Mouse (Mus musculus) forebrain, embryonic 16.5 days (tissue): ENCODE measurements around the gene Add3. TPM values are rescaled to one million over a fixed set of nuclear protein-coding genes. Genes with fewer than 3 reads are reported as not detected.

Source experiments
- ATAC-seq: fragments of 200-750 bp; cut with Nextera tagmentation; 2 replicates; pipeline ENCODE4 v1.8.0; 2017; ENCODE audit warnings: mild to moderate bottlenecking, moderate library complexity
- H3K27ac ChIP-seq: fragments of 300-500 bp; sonication (generic); 2 replicates; pipeline ENCODE4 v1.5.1; 2014; ENCODE audit warnings: low read length, control low read depth
- H3K27me3 ChIP-seq: fragments of 300-500 bp; sonication (generic); replicated peaks from 2 replicates; pipeline ENCODE4 v1.6.1; 2014; ENCODE audit warnings: low read length; ENCODE audit not compliant: control insufficient read depth, insufficient read depth
- H3K36me3 ChIP-seq: fragments of 300-500 bp; sonication (generic); 2 replicates; pipeline ENCODE4 v1.6.1; 2014; ENCODE audit not compliant: control insufficient read depth, insufficient read depth
- H3K4me1 ChIP-seq: fragments of 300-500 bp; sonication (generic); replicated peaks from 2 replicates; pipeline ENCODE4 v1.6.1; 2014; ENCODE audit warnings: low read length; ENCODE audit not compliant: control insufficient read depth, insufficient read depth
- H3K4me2 ChIP-seq: fragments of 300-500 bp; sonication (generic); 2 replicates; pipeline ENCODE4 v1.6.1; 2014; ENCODE audit warnings: mild to moderate bottlenecking, low read length, control low read depth
- H3K4me3 ChIP-seq: fragments of 300-500 bp; sonication (generic); replicated peaks from 2 replicates; pipeline ENCODE4 v1.5.1; 2014; ENCODE audit warnings: mild to moderate bottlenecking, low read length, control low read depth
- H3K9ac ChIP-seq: fragments of 300-500 bp; sonication (generic); replicated peaks from 2 replicates; pipeline ENCODE4 v1.6.1; 2014; ENCODE audit warnings: low read depth, low read length, control low read depth
- H3K9me3 ChIP-seq: fragments of 300-500 bp; sonication (generic); 2 replicates; pipeline ENCODE4 v1.6.1; 2016; ENCODE audit warnings: low read length; ENCODE audit not compliant: control insufficient read depth
- WGBS: fragments of 180-500 bp; shearing (Covaris S2); extraction: QIAGEN DNeasy Blood & Tissue Kit; methylation state at CpG from one replicate; pipeline ENCODE4 v1.1.7; 2014; 5-methylcytosine and 5-hydroxymethylcytosine counted together
- polyA plus RNA-seq: library from polyadenylated mRNA; unstranded; fragments of >200 nt; fragmentation: Nextera tagmentation; extraction: Ambion mirVana; gene quantifications from 2 replicates; pipeline ENCODE4 v1.2.1, GENCODE M21; 2015

The Add3 gene
- polyA plus RNA-seq, 1 experiment from 2014 or later, result 30.6 TPM

DNA sequence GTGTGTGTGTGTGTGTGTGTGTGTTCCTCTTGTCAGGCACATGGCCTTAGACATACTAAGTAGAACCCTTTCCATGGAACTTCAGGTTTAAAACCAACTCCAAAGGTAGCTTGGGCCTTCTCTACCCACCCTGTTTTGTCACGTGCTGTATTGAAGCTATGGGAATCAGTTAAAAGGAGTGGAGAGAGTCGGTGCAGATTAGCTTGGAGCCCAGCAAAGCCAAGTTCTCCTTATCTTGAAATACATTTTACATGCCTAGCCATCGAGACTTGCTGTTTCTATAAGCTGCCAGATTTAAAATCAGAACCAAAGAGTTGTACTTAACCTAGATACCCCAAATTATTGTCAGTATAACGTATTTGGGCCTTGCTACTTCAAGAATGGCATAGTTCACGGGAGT is 44.7 kb downstream of the Add3 start:
- H3K9me3 ChIP-seq, result no peaks in the 10 kb centered on the region
- 83% methylated on average over 5 of the region's 5 CpGs for WGBS
- H3K4me3 ChIP-seq, result no peak overlapping the region
- H3K9ac ChIP-seq, result no peak overlapping the region
- no peak for ATAC-seq
- H3K27me3 ChIP-seq, result no peaks in the 10 kb centered on the region
- H3K4me1 ChIP-seq, result peaks cover 8% of the 10 kb centered on the region; the same call in 1 of the 2 replicates
- no peaks in the 10 kb centered on the region for H3K36me3 ChIP-seq
- H3K27ac ChIP-seq, result no peak overlapping the region
- H3K4me2 ChIP-seq, result no peak overlapping the region

DNA sequence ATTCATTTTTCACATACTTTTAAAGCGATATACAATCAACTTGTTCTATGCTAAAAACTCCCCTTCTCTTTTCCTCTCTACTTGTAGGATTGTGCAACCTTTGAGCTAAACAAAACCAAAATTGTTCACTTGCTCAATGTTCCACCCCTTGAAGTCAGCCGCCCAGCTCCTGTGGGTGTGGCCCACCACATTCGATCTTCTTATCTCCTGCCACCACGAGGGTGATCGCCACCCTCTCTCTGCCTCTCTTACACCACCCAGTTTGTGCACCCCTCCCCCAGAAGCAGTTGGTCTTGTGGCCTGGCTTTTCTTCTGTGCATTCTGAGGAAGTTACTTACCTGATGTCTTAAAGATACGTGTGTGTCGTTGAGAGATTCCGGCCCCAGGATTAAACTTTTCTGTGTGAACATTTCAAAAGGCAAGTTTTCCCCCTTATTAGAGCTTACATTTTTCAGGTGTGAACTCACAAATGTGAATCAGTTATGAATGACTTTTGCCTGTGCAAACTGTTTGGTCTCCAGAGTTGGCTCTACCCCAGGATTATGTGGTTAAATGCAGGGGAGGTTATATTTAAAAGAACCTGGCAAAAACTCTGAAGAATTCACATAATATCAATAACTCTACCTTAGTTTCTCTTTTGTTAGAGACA is 45.4 kb downstream of the Add3 start:
- Histone ChIP-seq H3K9ac (no peak overlapping the region), H3K4me2 (no peak overlapping the region), H3K9me3 (no peaks in the 10 kb centered on the region), H3K27ac (no peak overlapping the region), H3K4me3 (no peak overlapping the region), H3K27me3 (no peaks in the 10 kb centered on the region), H3K4me1 (peaks cover 8% of the 10 kb centered on the region; the same call in 1 of the 2 replicates), H3K36me3 (no peaks in the 10 kb centered on the region)
- ATAC-seq, result no peak
- 69% methylated on average over 8 of the region's 8 CpGs for whole genome bisulfite sequencing

DNA sequence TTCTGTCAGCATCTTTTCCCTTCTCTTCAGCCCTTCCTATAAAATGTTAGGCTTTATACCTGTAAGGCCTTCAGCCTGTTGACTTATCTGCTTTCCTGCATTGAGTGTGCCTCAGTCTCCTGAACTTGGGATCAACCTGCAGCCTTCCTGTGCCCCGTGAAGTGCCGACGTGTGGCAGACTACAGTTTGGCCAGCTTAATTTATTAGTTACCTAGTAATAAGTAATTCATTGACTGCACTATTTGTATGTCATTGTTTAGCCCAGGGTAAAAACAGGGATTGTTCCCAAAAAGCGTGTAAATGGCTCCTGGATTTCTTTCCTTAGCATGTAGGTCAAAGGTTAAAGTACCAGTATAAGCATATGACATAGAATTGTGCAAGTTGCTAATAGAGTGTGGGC is 46.2 kb downstream of the Add3 start:
- Histone ChIP-seq H3K36me3 (no peaks in the 10 kb centered on the region), H3K9ac (no peak overlapping the region), H3K27me3 (no peaks in the 10 kb centered on the region), H3K4me3 (no peak overlapping the region), H3K4me2 (no peak overlapping the region), H3K27ac (no peak overlapping the region), H3K4me1 (peaks cover 4% of the 10 kb centered on the region; the same call in 1 of the 2 replicates), H3K9me3 (no peaks in the 10 kb centered on the region)
- ATAC-seq, result no peak
- 81% methylated on average over 4 of the region's 4 CpGs for WGBS

DNA sequence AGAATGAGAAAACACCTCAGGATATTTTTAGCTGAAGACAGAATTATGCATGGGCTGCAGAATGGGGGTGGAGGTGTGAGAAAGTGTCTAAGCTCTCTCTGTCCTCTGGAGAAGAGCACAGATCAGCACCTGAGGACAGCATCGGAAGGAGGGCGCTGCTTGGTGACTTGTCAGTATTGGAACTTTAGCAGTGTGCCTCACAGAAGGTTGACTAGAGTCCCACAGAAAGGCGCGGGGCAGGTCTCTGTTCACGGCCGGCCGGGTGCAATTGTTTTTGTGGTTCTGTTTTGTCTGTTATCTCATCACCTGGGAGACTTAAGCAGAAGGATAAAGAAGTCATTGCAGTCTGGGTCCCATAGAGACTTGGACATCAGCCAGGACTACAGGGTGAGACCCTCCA is 47.3 kb downstream of the Add3 start:
- Histone ChIP-seq H3K27me3 (no peaks in the 10 kb centered on the region), H3K9me3 (no peaks in the 10 kb centered on the region), H3K27ac (no peak overlapping the region), H3K4me3 (no peak overlapping the region), H3K4me1 (0 out of 2 replicates have a peak, but pooled peaks cover 2% of the 10 kb centered on the region), H3K36me3 (no peaks in the 10 kb centered on the region), H3K4me2 (no peak overlapping the region), H3K9ac (no peak overlapping the region)
- WGBS, result 65% methylated on average over 7 of the region's 7 CpGs
- no peak for ATAC-seq

DNA sequence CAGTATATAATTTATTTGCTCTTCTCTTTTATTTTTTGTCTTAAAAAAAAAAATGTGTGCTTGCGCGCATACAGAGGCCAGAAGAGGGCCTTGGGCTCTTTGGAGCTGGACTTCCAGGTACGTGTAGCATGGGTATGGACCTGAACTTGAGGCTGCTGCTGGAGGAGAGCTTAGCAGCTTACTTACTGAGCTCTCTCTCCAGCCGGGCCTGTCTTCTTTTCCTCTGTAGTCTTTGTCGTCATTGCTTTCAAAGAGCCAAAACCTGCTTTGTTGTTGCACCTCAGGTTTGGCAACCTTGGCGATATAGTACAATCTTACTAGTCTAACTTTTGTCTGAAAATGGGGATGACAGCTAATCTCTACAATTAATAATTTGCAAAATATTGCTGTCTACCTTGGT is 47.9 kb downstream of the Add3 start:
- 75% methylated on average over 6 of the region's 6 CpGs for WGBS
- no peaks in the 10 kb centered on the region for H3K27me3 ChIP-seq
- no peak overlapping the region for H3K4me2 ChIP-seq
- H3K36me3 ChIP-seq, result no peaks in the 10 kb centered on the region
- H3K4me3 ChIP-seq, result no peak overlapping the region
- H3K27ac ChIP-seq, result no peak overlapping the region
- no peaks in the 10 kb centered on the region for H3K9me3 ChIP-seq
- no peak overlapping the region for H3K9ac ChIP-seq
- no peak for ATAC-seq
- 0 out of 2 replicates have a peak, but pooled peaks cover 2% of the 10 kb centered on the region for H3K4me1 ChIP-seq

DNA sequence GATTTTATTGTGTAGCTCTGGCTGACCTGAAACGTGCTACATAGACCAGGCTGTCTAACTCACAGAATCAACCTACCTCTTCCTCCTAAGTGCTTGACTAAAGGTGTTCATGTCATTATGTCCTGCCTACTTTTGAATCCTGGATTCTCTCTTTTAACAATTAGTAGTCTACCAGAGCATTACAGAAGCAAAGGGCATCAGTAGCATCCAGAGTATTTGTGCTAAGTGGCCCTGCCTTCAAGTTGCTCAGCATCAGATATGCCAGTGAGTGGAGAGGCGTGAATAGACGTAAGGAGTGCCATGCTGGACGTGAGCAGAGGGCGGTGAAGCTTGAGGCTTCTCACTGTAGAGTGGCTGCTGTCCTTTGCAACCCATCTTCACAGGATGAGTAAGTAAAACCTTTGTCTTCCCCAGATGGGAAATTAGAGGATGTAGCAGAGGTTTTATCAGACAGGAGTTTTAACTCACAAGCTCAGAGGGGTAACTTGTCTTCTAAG is 48.5 kb downstream of the Add3 start:
- no peak overlapping the region for H3K4me2 ChIP-seq
- H3K4me1 ChIP-seq, result 0 out of 2 replicates have a peak, but pooled peaks cover 2% of the 10 kb centered on the region
- no peak for ATAC-seq
- H3K9ac ChIP-seq, result no peak overlapping the region
- no peaks in the 10 kb centered on the region for H3K27me3 ChIP-seq
- no peaks in the 10 kb centered on the region; the same call in 1 of the 2 replicates for H3K36me3 ChIP-seq
- H3K27ac ChIP-seq, result no peak overlapping the region
- WGBS, result 89% methylated on average over 5 of the region's 5 CpGs
- no peak overlapping the region for H3K4me3 ChIP-seq
- H3K9me3 ChIP-seq, result no peaks in the 10 kb centered on the region

DNA sequence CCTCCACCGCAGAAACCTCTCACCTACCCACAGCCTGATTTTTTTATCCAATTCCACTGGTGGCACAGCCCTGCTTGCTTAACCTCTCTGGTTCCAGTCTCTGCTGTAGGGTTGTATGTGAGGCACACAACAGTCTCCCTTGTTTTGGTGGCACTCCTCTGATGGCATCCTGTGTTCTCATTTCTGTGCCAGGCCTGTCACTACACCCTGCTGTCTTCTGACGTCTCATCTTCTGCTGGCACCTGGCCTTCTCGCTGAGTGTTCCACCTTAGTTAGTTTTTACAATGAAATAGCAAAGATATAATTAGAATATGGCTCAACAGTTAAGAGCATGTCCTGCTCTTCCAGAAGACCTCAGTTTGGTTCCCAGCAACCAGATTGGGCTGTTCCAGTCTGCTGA is 49.5 kb downstream of the Add3 start:
- Histone ChIP-seq H3K36me3 (no peaks in the 10 kb centered on the region; the same call in 1 of the 2 replicates), H3K27me3 (no peaks in the 10 kb centered on the region), H3K9me3 (no peaks in the 10 kb centered on the region), H3K4me2 (no peak overlapping the region), H3K4me3 (no peak overlapping the region), H3K9ac (no peak overlapping the region), H3K4me1 (peaks cover 7% of the 10 kb centered on the region; the same call in 1 of the 2 replicates), H3K27ac (no peak overlapping the region)
- ATAC-seq, result no peak
- WGBS, result 82% methylated on average over 3 of the region's 3 CpGs

DNA sequence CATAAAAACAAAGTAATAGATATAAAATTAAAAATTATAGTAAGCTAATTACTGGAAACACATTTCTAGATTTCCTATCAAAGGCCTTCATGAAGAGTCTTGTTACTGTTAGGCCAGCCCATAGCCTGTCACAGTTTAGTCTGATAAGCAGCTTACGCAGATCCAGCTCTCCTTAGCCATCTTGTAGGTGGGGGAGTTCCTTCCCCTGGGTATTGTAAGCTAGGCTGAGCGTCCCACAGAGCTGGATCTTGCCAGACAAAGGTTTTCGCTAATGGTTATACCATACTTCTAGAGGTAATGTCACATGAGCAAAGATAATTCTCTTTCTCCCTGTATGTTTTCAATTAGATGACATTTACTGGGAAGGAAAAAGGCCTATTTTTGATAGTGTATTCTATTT is 50.0 kb downstream of the Add3 start:
- Histone ChIP-seq H3K27me3 (no peaks in the 10 kb centered on the region), H3K36me3 (no peaks in the 10 kb centered on the region; the same call in 1 of the 2 replicates)
- WGBS, result 78% methylated on average over 3 of the region's 3 CpGs

DNA sequence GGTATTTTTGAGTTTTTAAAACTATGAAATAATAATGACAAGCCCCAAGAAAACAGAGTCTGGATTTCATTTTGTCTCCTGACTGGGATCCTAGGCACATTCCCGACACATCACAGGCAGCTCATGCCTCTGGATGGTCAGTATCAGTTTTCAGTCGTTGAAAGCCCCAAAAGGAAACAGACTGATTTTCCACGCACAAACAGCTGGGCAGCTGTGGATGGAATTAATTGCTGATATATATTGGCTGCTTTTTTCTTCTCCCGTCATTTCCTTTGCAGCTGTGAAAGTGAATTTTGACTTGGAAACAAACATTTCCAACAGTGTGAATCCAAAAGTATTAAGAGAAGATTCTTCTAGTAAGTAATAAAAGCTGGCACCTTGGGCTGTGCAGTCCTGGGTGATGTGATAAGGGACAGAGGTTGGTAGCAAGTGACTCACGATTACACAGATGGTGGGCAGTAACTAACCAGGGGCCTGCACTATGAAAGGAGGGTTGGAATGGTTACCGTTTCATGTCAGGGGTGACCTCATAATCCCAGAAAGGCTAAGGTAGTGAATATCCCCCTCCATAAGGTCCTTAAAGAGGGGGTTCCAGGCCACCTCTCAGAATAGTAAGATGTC is 51.7 kb downstream of the Add3 start:
- H3K9ac ChIP-seq, result no peak overlapping the region
- 79% methylated on average over 6 of the region's 6 CpGs for WGBS

More for the DNA sequence above, 50.0 kb downstream of the Add3 start:
- no peak overlapping the region for H3K4me2 ChIP-seq
- no peak overlapping the region for H3K4me3 ChIP-seq
- no peak overlapping the region for H3K27ac ChIP-seq
- peaks cover 8% of the 10 kb centered on the region; the same call in 1 of the 2 replicates for H3K4me1 ChIP-seq
- ATAC-seq, result no peak
- no peaks in the 10 kb centered on the region for H3K9me3 ChIP-seq
- H3K9ac ChIP-seq, result no peak overlapping the region

More for the DNA sequence above, 51.7 kb downstream of the Add3 start:
- no peaks in the 10 kb centered on the region; the same call in 1 of the 2 replicates for H3K36me3 ChIP-seq
- no peaks in the 10 kb centered on the region for H3K9me3 ChIP-seq
- peaks cover 10% of the 10 kb centered on the region; the same call in 1 of the 2 replicates for H3K4me1 ChIP-seq
- no peak overlapping the region for H3K27ac ChIP-seq
- no peaks in the 10 kb centered on the region for H3K27me3 ChIP-seq
- no peak overlapping the region for H3K4me2 ChIP-seq
- no peak overlapping the region for H3K4me3 ChIP-seq
- ATAC-seq, result no peak
